ENCODE assay signal across 13 mouse cellular contexts in the genomic region with DNA sequence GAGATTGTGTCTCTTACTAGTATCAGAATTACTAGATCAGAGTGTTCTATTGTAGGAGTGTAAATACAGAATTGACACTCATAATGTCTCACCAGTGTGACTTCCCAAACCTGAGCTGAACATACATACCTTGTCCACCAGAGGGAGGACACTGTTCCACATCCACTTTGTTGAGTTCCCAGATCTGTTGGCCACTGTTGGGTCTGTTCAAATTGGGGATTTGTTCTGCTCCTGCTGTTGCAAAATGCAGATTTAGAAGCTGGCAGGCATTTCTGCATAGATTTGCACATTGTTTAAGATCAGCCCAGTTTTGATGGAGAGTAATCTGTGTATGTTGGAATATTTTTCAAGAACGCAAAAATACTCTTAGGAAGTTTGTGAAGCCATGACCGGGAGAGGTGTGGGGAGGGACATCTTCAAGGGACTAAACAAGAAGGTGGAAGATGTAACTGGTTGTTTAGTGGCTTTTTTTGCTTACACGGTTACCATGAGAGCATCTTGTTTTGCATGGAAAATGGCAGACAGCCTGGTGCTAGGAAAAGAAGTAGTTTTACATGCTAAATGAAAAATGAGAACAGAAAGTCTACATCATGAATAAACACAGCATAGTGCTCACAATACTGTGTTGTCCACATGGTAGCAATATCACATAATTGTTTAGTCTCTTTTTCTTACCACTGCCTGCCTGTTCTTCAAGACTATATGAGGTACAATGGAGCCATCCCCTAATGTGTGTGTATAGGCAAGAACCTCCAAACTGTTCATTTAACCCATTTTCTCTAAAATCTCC.
DNase-seq lines count a peak whose midpoint lies in the region; ATAC-seq and TF ChIP-seq lines count a peak whose summit lies in the region.
"Had no signal": no experiment of that assay in that cellular context is flagged by ENCODE, and none has a peak within 500 bp of the region (broad histone marks: within the 10 kb centered on the region; RNA-seq: fewer than 3 reads in every experiment).

No protein-coding gene starts in this region.

- WGBS in intestine, postnatal 0 days: 88% methylated on average over 3 of the region's 3 CpGs
- 91% methylated on average over 3 of the region's 3 CpGs for WGBS in intestine, embryonic 15.5 days

- peak; percentile 41 for TF ChIP-seq CTCF in intestine, postnatal 0 days (IDR thresholded peaks at IDR 0.05; ENCODE audit: low read depth)

- DNase-seq in ES-CJ7 (ENCODE audit: low read depth, low spot score): peak; percentile 25
- DNase-seq in embryo, embryonic 10.5 days (ENCODE audit: low spot score): peak; percentile 19
- no peak for DNase-seq in yolk sac, embryonic 10.5 days (ENCODE audit: low spot score)
- DNase-seq: adrenal gland, postnatal 25 days; cerebellum, postnatal 36 days; gastrocnemius, postnatal 14 days; kidney, postnatal 4 days; thymus, adult 2 months had no signal

- no peak overlapping the region for H3K27ac ChIP-seq in intestine, postnatal 0 days (ENCODE audit: low read depth, low read length)
- H3K27ac ChIP-seq in intestine, embryonic 15.5 days: no peak overlapping the region

- no peak overlapping the region for H3K4me3 ChIP-seq in intestine, postnatal 0 days (ENCODE audit: low read depth, low read length)
- H3K4me3 ChIP-seq in intestine, embryonic 15.5 days (replicated peaks): no peak overlapping the region

- H3K9me3 ChIP-seq in intestine, postnatal 0 days (ENCODE audit: control insufficient read depth): no peaks in the 10 kb centered on the region
- no peaks in the 10 kb centered on the region for H3K9me3 ChIP-seq in intestine, embryonic 15.5 days
- H3K9me3 ChIP-seq: G1E had no signal

- no peak overlapping the region for H3K4me2 ChIP-seq in intestine, postnatal 0 days (replicated peaks; ENCODE audit: low read depth)
- H3K4me2 ChIP-seq in intestine, embryonic 15.5 days (replicated peaks): no peak overlapping the region

- H3K4me1 ChIP-seq in intestine, postnatal 0 days (replicated peaks; ENCODE audit: control insufficient read depth, insufficient read depth, low read length): no peaks in the 10 kb centered on the region
- H3K4me1 ChIP-seq in intestine, embryonic 15.5 days (replicated peaks): no peaks in the 10 kb centered on the region

- H3K27me3 ChIP-seq in intestine, postnatal 0 days (replicated peaks; ENCODE audit: control insufficient read depth, insufficient read depth, low read length): no peaks in the 10 kb centered on the region
- no peaks in the 10 kb centered on the region for H3K27me3 ChIP-seq in intestine, embryonic 15.5 days (replicated peaks)

- no peak for ATAC-seq in intestine, postnatal 0 days
- ATAC-seq in intestine, embryonic 15.5 days: no peak
- ATAC-seq in megakaryocyte progenitor cell, adult 5-6 weeks (replicated peaks; ENCODE audit: poor library complexity): peak; percentile 92
- ATAC-seq in monocyte, adult 5-6 weeks (replicated peaks; ENCODE audit: insufficient number of reproducible peaks, low FRiP score, low TSS enrichment, poor library complexity, severe bottlenecking): no peak

- no peak overlapping the region for H3K9ac ChIP-seq in intestine, postnatal 0 days (ENCODE audit: low read depth, low read length)
- no peak overlapping the region for H3K9ac ChIP-seq in intestine, embryonic 15.5 days

- H3K36me3 ChIP-seq in intestine, postnatal 0 days (ENCODE audit: control insufficient read depth, insufficient read depth): no peaks in the 10 kb centered on the region
- no peaks in the 10 kb centered on the region for H3K36me3 ChIP-seq in intestine, embryonic 15.5 days
- H3K36me3 ChIP-seq: G1E had no signal
